Mouse (Mus musculus): ENCODE results near the gene H2-Ab1. TPM values are rescaled to one million over a fixed set of nuclear protein-coding genes. Genes with fewer than 3 reads are reported as not detected.
"Not testable (repeated sequence)": the region's sequence is repeated elsewhere in the genome, so short reads cannot be mapped to it uniquely, and the experiment has no call there.

Gene H2-Ab1
- 17.1 and 21.4 TPM in 2 replicates for polyA plus RNA-seq (2015; fragmentation: Nextera tagmentation; extraction: Ambion mirVana)

- Histone ChIP-seq H3K4me2 (replicated peaks) (no peak within 1 kb of the TSS), H3K27me3 (replicated peaks) (no peaks in the 10 kb centered on the region; the same call in 1 of the 2 replicates), H3K27ac (no peak within 1 kb of the TSS), H3K9ac (no peak within 1 kb of the TSS), H3K4me1 (replicated peaks) (no peaks in the 10 kb centered on the region), H3K4me3 (replicated peaks) (no peak within 1 kb of the TSS), H3K9me3 (no peaks in the 10 kb centered on the region), H3K36me3 (no peaks in the 10 kb centered on the region)
- no peak for ATAC-seq
- 73% methylated on average over 11 of the region's 11 CpGs for WGBS
Observed at GRCm38 (mm10) chr17:34257594-34258375, at the start of gene H2-Ab1. Gene H2-Ab1, plus strand, starts transcription at chr17:34257689.

DNA sequence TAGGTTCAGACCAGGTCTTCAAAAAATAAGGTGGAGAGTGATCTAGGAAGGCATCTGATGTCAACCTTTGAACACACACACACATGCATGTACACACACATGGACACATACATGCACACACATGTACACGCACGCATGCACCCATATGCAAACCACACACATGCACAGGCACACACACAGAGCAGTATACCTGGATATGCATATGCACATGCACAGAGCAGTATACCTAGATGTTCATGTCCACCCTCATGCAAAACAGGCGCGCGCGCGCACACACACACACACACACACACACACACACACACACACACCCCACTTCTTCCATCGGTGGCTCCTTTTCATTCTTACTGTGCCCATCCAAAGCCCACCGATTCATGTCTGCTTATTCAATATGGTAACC lies 49.6 kb upstream of the H2-Ab1 start:
- no peaks in the 10 kb centered on the region for H3K9me3 ChIP-seq
- WGBS: 94% methylated on average over 9 of the region's 9 CpGs
- ATAC-seq: no peak
- H3K36me3 ChIP-seq: no peaks in the 10 kb centered on the region
- no peak overlapping the region for H3K27ac ChIP-seq
- no peak overlapping the region for H3K4me2 ChIP-seq (replicated peaks)
- H3K27me3 ChIP-seq (replicated peaks): peaks cover 18% of the 10 kb centered on the region
- no peak overlapping the region for H3K9ac ChIP-seq
- H3K4me1 ChIP-seq (replicated peaks): peaks cover 9% of the 10 kb centered on the region
- no peak overlapping the region for H3K4me3 ChIP-seq (replicated peaks)

- no peak overlapping the region for H3K9ac ChIP-seq
- no peak overlapping the region for H3K4me2 ChIP-seq (replicated peaks)
- ATAC-seq: no peak
- peaks cover 9% of the 10 kb centered on the region for H3K4me1 ChIP-seq (replicated peaks)
- H3K27ac ChIP-seq: no peak overlapping the region
- H3K4me3 ChIP-seq (replicated peaks): no peak overlapping the region
- H3K27me3 ChIP-seq (replicated peaks): peaks cover 23% of the 10 kb centered on the region
- no peaks in the 10 kb centered on the region for H3K9me3 ChIP-seq
- H3K36me3 ChIP-seq: no peaks in the 10 kb centered on the region
- WGBS: 23% methylated on average over 10 of the region's 10 CpGs
Observed at GRCm38 (mm10) chr17:34208421-34208820, 49.1 kb upstream of the H2-Ab1 start.

GRCm38 (mm10) chr17:34209680-34210079 lies 47.8 kb upstream of the H2-Ab1 start:
- peaks cover 9% of the 10 kb centered on the region for H3K4me1 ChIP-seq (replicated peaks)
- H3K36me3 ChIP-seq: no peaks in the 10 kb centered on the region
- no peak overlapping the region for H3K4me3 ChIP-seq (replicated peaks)
- H3K9ac ChIP-seq: no peak overlapping the region
- H3K27ac ChIP-seq: no peak overlapping the region
- WGBS: 43% methylated on average over 3 of the region's 3 CpGs
- H3K27me3 ChIP-seq (replicated peaks): peaks cover 31% of the 10 kb centered on the region
- no peaks in the 10 kb centered on the region for H3K9me3 ChIP-seq
- ATAC-seq: no peak
- no peak overlapping the region for H3K4me2 ChIP-seq (replicated peaks)

DNA sequence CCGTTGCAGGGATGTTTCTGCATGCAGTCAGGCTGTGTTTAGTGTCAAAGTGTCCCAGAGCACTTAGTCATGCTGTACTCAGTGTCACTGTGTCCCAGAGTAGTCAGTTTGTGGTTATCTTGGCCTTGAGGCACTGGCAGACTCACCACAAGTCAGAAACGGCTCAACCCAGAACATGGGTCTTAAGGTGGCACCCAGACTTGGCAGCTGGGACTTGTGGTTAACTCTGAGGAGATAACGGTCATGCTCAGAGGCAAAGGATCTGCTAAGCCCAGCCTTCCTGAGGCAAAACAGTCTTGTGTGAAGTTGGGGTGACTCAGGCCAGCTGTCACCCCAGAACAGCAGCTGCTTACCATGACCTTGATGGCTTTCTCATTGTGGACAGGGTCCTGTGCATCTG lies 46.9 kb upstream of the H2-Ab1 start:
- Histone ChIP-seq H3K27me3 (replicated peaks) (peaks cover 33% of the 10 kb centered on the region), H3K4me3 (replicated peaks) (no peak overlapping the region), H3K9ac (no peak overlapping the region), H3K4me1 (replicated peaks) (0 out of 2 replicates have a peak, but pooled peaks cover under 1% of the 10 kb centered on the region), H3K27ac (no peak overlapping the region), H3K36me3 (no peaks in the 10 kb centered on the region), H3K9me3 (no peaks in the 10 kb centered on the region), H3K4me2 (replicated peaks) (no peak overlapping the region)
- ATAC-seq: no peak
- WGBS: 65% methylated on average over 3 of the region's 3 CpGs

DNA sequence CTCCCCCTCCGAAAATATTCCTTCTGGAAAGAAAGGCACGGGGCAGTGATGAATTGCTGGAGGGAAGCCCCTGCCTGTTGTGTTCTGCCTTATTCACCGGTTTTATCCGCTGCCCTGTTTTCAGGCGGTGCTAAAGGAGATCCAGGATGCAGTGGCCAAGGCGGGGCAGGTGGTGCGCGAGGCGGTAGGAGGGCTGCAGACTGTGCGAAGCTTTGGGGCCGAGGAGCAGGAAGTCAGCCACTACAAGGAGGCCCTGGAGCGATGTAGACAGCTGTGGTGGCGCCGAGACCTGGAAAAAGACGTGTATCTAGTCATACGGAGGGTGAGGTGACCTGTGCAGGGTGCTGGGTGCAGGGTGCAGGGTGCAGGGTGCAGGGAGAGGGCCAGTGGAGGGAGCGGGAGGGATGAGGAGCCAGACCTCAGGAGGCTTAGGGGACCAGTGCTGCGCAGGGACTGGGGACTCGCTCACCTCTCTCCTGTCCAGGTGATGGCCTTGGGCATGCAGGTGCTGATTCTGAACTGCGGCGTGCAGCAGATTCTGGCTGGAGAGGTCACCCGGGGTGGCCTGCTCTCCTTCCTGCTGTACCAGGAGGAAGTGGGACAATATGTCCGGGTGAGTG lies 45.6 kb upstream of the H2-Ab1 start:
- no peak for ATAC-seq
- 21% methylated on average over 23 of the region's 23 CpGs for WGBS

DNA sequence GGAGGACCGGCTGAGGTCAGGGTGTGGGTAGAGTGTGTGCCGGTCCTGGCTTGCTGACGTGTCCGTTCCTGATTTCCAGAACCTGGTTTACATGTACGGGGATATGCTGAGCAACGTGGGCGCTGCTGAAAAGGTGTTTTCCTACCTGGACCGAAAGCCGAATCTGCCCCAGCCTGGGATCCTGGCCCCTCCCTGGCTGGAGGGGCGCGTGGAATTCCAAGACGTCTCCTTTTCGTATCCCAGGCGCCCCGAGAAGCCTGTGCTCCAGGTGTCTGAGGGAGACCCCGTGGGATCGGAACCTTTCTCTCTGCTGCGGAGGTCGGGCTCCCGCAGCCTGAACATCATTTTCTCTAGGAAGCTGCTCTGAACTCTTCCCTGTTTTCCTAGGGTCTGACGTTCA lies 43.6 kb upstream of the H2-Ab1 start:
- no peak for ATAC-seq
- Histone ChIP-seq H3K36me3 (no peaks in the 10 kb centered on the region), H3K4me3 (replicated peaks) (no peak overlapping the region), H3K4me2 (replicated peaks) (no peak overlapping the region), H3K4me1 (replicated peaks) (no peaks in the 10 kb centered on the region), H3K9me3 (no peaks in the 10 kb centered on the region), H3K27me3 (replicated peaks) (peaks cover 33% of the 10 kb centered on the region), H3K27ac (no peak overlapping the region), H3K9ac (no peak overlapping the region)
- WGBS: 45% methylated on average over 21 of the region's 21 CpGs

More for the DNA sequence above, 45.6 kb upstream of the H2-Ab1 start:
- no peaks in the 10 kb centered on the region for H3K36me3 ChIP-seq
- H3K27me3 ChIP-seq (replicated peaks): peaks cover 33% of the 10 kb centered on the region
- no peaks in the 10 kb centered on the region for H3K4me1 ChIP-seq (replicated peaks)
- no peaks in the 10 kb centered on the region for H3K9me3 ChIP-seq
- H3K27ac ChIP-seq: no peak overlapping the region
- no peak overlapping the region for H3K4me2 ChIP-seq (replicated peaks)
- no peak overlapping the region for H3K4me3 ChIP-seq (replicated peaks)
- no peak overlapping the region; the same call in 1 of the 2 replicates for H3K9ac ChIP-seq

DNA sequence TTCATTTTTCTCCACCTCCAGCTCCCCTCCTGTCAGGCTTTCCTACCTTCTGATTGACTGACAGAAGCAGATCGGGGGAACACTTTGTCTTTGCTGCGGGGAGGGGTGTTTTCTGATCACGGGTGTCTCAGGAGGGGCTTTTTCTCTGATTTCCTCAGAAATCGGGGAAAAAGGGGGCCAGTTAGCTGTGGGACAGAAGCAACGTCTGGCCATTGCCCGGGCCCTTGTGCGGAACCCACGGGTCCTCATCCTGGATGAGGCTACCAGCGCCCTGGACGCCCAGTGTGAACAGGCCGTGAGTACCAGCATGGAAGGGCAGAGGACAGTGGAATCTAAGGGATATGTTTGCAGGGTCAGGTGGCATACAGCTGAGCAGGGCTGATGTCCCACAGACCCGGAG lies 42.3 kb upstream of the H2-Ab1 start:
- Histone ChIP-seq H3K9me3 (no peaks in the 10 kb centered on the region), H3K4me3 (replicated peaks) (no peak overlapping the region), H3K9ac (no peak overlapping the region), H3K27ac (no peak overlapping the region), H3K27me3 (replicated peaks) (peaks cover 33% of the 10 kb centered on the region), H3K4me1 (replicated peaks) (no peaks in the 10 kb centered on the region), H3K36me3 (no peaks in the 10 kb centered on the region), H3K4me2 (replicated peaks) (no peak overlapping the region)
- no peak for ATAC-seq
- 82% methylated on average over 12 of the region's 12 CpGs for WGBS

DNA sequence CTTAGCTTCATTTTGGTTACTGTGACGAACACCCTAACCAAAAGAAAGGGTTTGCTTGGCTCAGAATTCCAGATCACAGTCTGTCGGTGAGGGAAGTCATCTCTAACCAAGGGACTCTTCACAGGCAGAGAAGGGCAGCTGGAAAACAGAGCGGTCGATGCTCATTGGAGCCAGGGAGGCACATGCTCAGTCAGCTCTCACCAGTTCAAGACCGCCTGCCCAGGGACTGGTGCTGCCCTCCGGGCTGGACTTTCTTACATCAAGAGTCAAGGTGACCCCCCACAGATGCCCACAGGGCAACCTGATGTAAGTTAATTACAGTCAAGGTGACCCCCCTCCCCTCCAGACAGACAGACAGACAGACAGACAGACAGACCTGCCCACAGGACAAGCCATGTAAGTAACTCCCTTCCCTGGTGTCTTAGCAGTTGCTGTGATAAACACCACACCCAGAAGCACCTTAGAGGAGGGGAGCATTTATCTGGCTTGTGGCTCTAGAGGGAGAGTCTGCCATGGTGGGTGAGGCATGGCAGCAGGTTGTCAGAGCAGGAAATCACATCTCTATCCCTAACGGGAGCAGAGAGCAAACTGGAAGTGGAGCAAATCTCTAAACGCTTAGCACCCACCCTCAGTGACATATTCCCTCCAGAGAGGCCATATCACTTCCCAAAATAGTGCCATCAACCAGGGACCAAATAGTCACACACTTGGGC lies 40.1 kb upstream of the H2-Ab1 start:
- H3K9ac ChIP-seq: no peak overlapping the region
- no peak overlapping the region for H3K27ac ChIP-seq
- H3K9me3 ChIP-seq: no peaks in the 10 kb centered on the region
- no peak overlapping the region for H3K4me3 ChIP-seq (replicated peaks)
- ATAC-seq: no peak
- H3K4me1 ChIP-seq (replicated peaks): no peaks in the 10 kb centered on the region
- 84% methylated on average over 8 of the region's 8 CpGs for WGBS
- H3K4me2 ChIP-seq (replicated peaks): no peak overlapping the region
- no peaks in the 10 kb centered on the region for H3K36me3 ChIP-seq
- peaks cover 22% of the 10 kb centered on the region for H3K27me3 ChIP-seq (replicated peaks)

DNA sequence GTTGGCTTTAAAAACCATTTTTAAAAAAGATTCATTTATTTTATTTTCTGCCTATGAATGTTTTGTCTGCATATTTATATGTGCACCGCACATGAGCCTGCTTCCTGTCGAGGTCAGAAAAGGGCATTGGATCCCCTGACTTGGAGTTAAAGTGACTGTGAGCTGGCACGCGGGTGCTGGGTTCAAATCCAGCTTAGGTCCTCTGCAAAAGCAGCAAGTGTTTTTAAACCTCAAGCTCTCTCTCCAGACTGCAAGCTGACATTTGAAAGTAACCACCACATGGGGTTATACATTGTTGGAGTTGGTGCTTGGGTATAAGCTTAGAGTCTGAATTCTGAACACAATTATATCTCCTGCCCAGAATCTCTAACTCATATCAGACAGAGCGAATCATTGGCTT lies 39.5 kb upstream of the H2-Ab1 start:
- no peaks in the 10 kb centered on the region for H3K4me1 ChIP-seq (replicated peaks)
- no peak overlapping the region for H3K4me2 ChIP-seq (replicated peaks)
- H3K27me3 ChIP-seq (replicated peaks): peaks cover 19% of the 10 kb centered on the region
- no peaks in the 10 kb centered on the region for H3K9me3 ChIP-seq
- no peak overlapping the region for H3K27ac ChIP-seq
- H3K4me3 ChIP-seq (replicated peaks): no peak overlapping the region
- H3K9ac ChIP-seq: no peak overlapping the region
- ATAC-seq: no peak
- H3K36me3 ChIP-seq: no peaks in the 10 kb centered on the region
- WGBS: 90% methylated on average over 5 of the region's 5 CpGs

DNA sequence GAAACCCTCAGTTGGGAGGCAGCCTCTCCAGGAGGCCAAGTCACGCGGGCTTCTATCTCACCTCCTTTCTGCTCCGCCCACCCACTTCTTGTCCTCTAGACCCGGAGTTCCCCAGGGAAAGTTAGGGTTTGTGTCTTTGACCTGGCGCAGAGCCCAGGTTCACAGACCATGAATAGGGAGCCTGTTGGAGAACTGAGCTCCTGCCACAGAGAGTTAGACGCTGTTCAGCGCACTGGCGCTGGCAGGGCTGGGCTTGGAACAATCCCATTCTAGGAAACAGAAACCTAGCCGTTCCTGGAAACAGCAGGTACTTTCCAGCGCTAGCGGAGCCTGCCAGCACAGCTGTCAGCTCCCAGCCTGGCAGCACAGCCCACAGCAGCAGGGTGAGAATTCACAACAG lies 38.8 kb upstream of the H2-Ab1 start:
- no peaks in the 10 kb centered on the region for H3K9me3 ChIP-seq
- no peak overlapping the region for H3K27ac ChIP-seq
- no peak for ATAC-seq
- no peaks in the 10 kb centered on the region for H3K36me3 ChIP-seq
- peaks cover 14% of the 10 kb centered on the region for H3K27me3 ChIP-seq (replicated peaks)
- no peak overlapping the region for H3K4me3 ChIP-seq (replicated peaks)
- 84% methylated on average over 11 of the region's 11 CpGs for WGBS
- H3K9ac ChIP-seq: no peak overlapping the region
- H3K4me1 ChIP-seq (replicated peaks): no peaks in the 10 kb centered on the region
- no peak overlapping the region for H3K4me2 ChIP-seq (replicated peaks)

- not testable (repeated sequence) for H3K27ac ChIP-seq; H3K4me2 ChIP-seq (replicated peaks); ATAC-seq; H3K9ac ChIP-seq; H3K4me1 ChIP-seq (replicated peaks); H3K36me3 ChIP-seq; H3K4me3 ChIP-seq (replicated peaks); H3K9me3 ChIP-seq
- 89% methylated on average over 8 of the region's 11 CpGs for WGBS
- peaks cover 10% of the 10 kb centered on the region for H3K27me3 ChIP-seq (replicated peaks)
Observed at GRCm38 (mm10) chr17:34219096-34219495, 38.4 kb upstream of the H2-Ab1 start.
